Mouse (Mus musculus): Measurements from ENCODE around the gene Olfr984.

Gene Olfr984

GRCm38 (mm10) chr9:40114106-40114505 lies at the start of gene Olfr984:
Gene Olfr984, minus strand, starts transcription at chr9:40114206.
- DNase-seq (ENCODE audit: inconsistent ontology term): no peak

GRCm38 (mm10) chr9:40155118-40155644 lies 41.2 kb upstream of the Olfr984 start:
- DNase-seq (ENCODE audit: inconsistent ontology term): no peak

- no peak for DNase-seq (ENCODE audit: inconsistent ontology term)
Measured at GRCm38 (mm10) chr9:40141544-40141943, 27.5 kb upstream of the Olfr984 start.

GRCm38 (mm10) chr9:40139484-40139883 lies 25.5 kb upstream of the Olfr984 start:
- DNase-seq (ENCODE audit: inconsistent ontology term): no peak

GRCm38 (mm10) chr9:40136987-40137688 lies 23.1 kb upstream of the Olfr984 start:
- no peak for DNase-seq (ENCODE audit: inconsistent ontology term)

GRCm38 (mm10) chr9:40130556-40130955 lies 16.6 kb upstream of the Olfr984 start:
- DNase-seq (ENCODE audit: inconsistent ontology term): no peak

GRCm38 (mm10) chr9:40130084-40130483 lies 16.1 kb upstream of the Olfr984 start, which contains the start of gene Olfr985:
Gene Olfr985, minus strand, starts transcription at chr9:40130184.
- DNase-seq (ENCODE audit: inconsistent ontology term): no peak

GRCm38 (mm10) chr9:40117287-40117659 lies 3.3 kb upstream of the Olfr984 start:
- DNase-seq (ENCODE audit: inconsistent ontology term): no peak

GRCm38 (mm10) chr9:40116645-40117286 lies 2.8 kb upstream of the Olfr984 start:
- DNase-seq (ENCODE audit: inconsistent ontology term): peak; percentile 59

GRCm38 (mm10) chr9:40094769-40095168 lies 19.2 kb downstream of the Olfr984 start:
- DNase-seq (ENCODE audit: inconsistent ontology term): peak; percentile 88

- DNase-seq (ENCODE audit: inconsistent ontology term): no peak
Measured at GRCm38 (mm10) chr9:40093495-40093894, 20.5 kb downstream of the Olfr984 start, which contains the start of gene Olfr983. Gene Olfr983, minus strand, starts transcription at chr9:40093595.

- no peak for DNase-seq (ENCODE audit: inconsistent ontology term)
Measured at GRCm38 (mm10) chr9:40073529-40073928, 40.5 kb downstream of the Olfr984 start, which contains the start of gene Olfr982. Gene Olfr982, plus strand, starts transcription at chr9:40073829.

- DNase-seq (ENCODE audit: inconsistent ontology term): no peak
Measured at GRCm38 (mm10) chr9:40050138-40050537, 63.9 kb downstream of the Olfr984 start.
